Mouse (Mus musculus): ENCODE results near the gene Ndufs7. TPM values are rescaled to one million over a fixed set of nuclear protein-coding genes. Genes with fewer than 3 reads are reported as not detected.

Gene Ndufs7
- polyA plus RNA-seq, 1 experiment from 2014 or later: 265 TPM

DNA sequence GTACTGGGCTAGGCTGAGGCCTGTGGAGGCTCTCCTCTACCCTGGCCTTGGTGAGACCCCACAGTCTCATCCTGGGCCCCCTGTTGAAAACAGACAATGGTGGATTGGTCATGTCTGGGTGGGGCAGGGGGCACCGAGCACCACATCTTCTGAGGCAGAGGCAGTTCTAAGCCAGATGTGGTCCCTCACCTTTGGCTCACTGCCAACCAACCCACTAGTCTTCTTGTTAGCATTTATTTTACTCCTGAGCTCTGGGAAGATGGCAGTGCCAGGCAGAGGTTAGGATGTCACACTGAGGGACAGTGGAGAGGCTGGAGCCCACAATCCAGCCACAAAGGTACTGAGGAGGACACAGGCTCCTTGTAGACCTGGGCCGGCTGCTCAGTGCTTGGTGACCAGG is 9.0 kb downstream of the Ndufs7 start:
- Histone ChIP-seq H3K4me3 (replicated peaks) (no peak overlapping the region), H3K4me1 (replicated peaks) (peaks cover 46% of the 10 kb centered on the region), H3K9ac (replicated peaks) (no peak overlapping the region), H3K27ac (no peak overlapping the region), H3K27me3 (no peaks in the 10 kb centered on the region), H3K36me3 (peaks cover 61% of the 10 kb centered on the region), H3K4me2 (replicated peaks) (no peak overlapping the region), H3K9me3 (no peaks in the 10 kb centered on the region)
- WGBS: 94% methylated on average over 2 of the region's 2 CpGs
- no peak for ATAC-seq

DNA sequence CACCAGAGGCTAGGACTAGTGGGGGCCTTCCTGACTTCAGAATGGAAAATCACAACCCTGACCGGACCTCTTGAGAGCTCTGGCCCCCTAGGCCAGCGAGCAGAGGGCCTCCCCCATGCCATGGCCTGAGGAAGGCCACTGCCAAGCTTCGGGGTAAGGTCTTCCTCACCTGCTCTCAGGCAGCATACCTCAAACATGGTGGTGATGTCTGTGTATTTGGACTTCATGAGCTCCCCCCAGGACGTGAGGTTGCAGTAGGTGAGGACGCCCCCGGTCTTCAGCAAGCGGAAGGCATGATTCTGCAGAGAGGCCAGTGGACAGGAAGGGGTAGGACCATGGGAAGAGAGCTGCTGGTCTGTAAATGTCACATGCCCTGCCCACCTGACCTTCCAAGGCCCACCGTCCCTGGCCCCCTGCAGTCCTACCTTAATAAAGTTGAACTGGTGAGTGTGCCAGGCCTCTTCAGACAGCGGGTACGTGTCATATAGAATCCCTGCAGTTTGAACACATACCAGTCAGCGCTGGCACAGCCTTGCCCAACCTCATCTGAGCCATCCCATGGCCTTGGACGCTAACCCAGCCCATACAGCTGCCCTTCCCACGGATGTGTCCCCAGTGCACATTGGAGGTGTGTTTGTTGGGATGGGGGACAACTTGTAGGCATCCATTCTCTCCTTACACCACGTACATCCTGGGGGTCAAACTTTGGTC is 10.0 kb downstream of the Ndufs7 start:
- Histone ChIP-seq H3K9ac (replicated peaks) (no peak overlapping the region), H3K4me2 (replicated peaks) (0 out of 2 replicates have a peak overlapping the region, but pooled peaks have one; percentile 68), H3K27ac (no peak overlapping the region), H3K9me3 (no peaks in the 10 kb centered on the region), H3K27me3 (no peaks in the 10 kb centered on the region), H3K4me1 (replicated peaks) (peaks cover 46% of the 10 kb centered on the region), H3K36me3 (peaks cover 53% of the 10 kb centered on the region), H3K4me3 (replicated peaks) (no peak overlapping the region)
- WGBS: 89% methylated on average over 14 of the region's 14 CpGs
- ATAC-seq: no peak

DNA sequence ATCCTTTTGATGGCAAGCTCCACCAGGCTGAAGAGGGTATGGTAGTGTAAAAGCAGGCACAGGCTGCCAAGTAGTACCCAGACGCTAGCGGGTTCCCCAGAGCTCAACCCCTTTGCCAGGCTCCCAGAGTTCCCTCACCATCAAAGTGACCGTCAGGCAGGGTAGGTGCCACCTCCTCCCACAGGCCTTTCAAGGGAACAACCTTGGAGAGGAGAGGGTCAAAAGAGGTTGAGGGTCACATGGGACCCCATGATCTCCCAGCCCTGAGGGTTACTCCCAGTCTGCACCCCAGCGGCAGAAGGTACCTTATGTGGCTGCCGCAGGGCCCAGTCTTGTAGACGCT is 10.5 kb downstream of the Ndufs7 start:
- 0 out of 2 replicates have a peak overlapping the region, but pooled peaks have one; percentile 85 for H3K27ac ChIP-seq
- H3K4me1 ChIP-seq (replicated peaks): peaks cover 49% of the 10 kb centered on the region
- H3K36me3 ChIP-seq: peaks cover 47% of the 10 kb centered on the region
- peak overlapping the region; percentile 68 for H3K4me2 ChIP-seq (replicated peaks)
- H3K27me3 ChIP-seq: no peaks in the 10 kb centered on the region
- no peak for ATAC-seq
- H3K4me3 ChIP-seq (replicated peaks): peak overlapping the region; percentile 9; the same call in 1 of the 2 replicates
- 75% methylated on average over 6 of the region's 6 CpGs for WGBS
- H3K9ac ChIP-seq (replicated peaks): peak overlapping the region; percentile 66
- no peaks in the 10 kb centered on the region for H3K9me3 ChIP-seq

DNA sequence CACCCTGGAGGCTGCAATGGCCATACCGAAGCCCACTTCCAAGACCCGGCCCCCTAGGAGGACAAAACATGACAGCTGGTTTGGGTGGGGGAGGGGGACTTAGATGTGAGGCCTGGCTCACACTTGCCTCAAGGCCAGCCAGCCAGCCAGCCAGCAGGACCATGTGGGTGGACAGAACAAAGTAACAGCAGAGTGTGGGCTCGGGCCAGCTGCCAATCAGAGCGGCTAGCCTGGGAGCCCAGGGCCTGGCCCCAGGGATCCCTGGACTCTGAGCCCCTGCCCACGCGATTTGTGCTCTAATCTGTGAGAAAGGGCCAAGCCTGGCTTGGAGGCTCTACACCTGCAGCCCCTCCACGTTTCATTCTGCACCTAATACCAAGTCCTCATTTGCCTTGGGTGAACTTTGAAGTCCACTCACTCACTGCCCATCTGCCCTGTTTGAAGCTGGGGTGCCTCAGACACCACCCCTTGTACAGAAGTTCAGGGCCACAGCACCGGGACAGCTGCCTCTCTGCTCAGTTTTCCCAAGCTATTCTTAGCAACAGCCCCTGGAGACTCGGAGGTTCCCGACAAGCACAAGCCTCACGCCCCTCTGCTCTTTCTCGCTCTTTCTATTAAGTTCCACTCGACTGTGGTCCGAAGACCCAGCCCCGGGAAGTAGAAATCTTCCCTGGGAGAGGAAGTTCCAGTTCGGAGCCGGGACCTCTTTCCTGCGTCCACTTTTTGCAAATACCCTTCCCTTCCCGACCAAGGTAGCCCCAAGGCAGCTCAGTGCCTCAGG is 11.1 kb downstream of the Ndufs7 start:
- Histone ChIP-seq H3K9ac (replicated peaks) (peak overlapping the region; percentile 66), H3K36me3 (peaks cover 41% of the 10 kb centered on the region), H3K27ac (peak overlapping the region; percentile 85), H3K4me2 (replicated peaks) (peak overlapping the region; percentile 68), H3K4me1 (replicated peaks) (peaks cover 49% of the 10 kb centered on the region), H3K27me3 (no peaks in the 10 kb centered on the region), H3K4me3 (replicated peaks) (peak overlapping the region; percentile 41), H3K9me3 (no peaks in the 10 kb centered on the region)
- WGBS: 6% methylated on average over 19 of the region's 19 CpGs
- no peak for ATAC-seq

DNA sequence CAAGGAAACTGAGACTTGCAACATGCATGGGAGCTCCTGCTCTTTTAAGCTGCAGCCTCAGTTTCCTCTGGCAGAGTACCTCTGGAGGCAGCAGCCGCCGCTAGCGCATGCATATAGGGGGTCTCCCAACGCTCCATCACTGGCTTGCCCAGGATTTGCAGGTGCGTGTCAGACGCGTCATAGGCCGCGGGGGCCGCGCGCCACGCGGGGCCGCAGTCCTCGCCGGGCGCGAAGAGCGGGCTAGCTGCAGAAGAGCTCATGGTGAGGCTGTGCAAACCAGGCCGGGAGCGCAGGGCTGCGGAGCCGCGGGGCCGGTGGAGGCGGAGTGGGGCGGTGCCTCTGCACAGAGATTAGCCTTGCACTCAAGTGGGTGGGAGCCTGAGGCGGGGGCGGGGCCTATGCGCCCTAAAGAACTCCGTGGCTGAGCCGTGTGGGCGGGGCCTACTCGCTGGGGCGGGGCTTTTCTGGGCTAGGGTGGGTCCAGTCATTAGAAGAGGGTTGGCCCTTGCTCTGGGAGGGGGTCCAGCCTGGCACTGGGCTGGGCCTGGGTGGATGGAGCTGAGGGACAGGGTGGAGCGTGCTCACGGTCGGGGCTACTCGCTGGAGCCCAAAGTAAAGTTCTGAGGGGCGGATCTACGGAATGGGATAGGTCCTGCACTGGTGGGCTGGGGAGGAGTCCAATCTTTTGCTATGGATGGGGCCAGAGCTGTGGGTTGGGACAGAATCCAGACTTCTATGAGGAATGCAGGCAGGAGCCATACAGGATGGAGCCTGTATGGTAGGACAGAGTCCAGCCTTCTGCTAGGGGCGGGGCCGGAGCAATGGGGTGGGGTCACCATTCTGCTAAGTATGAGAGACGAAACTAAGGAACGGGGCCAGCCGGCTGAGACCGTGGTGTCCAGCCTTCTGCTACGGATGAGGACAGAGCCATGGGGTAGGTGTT is 12.0 kb downstream of the Ndufs7 start, which contains the start of the genes Gamt and Dazap1:
Gamt (minus strand) TSS at position 371 of the 943 bp plus-strand sequence.
Dazap1 (plus strand) TSS at position 845 of the 943 bp plus-strand sequence.
- H3K4me2 ChIP-seq (replicated peaks): peak within 1 kb of the TSS; percentile 68
- no peaks in the 10 kb centered on the region for H3K9me3 ChIP-seq
- peak; percentile 80 for ATAC-seq
- H3K4me3 ChIP-seq (replicated peaks): peak within 1 kb of the TSS; percentile 41
- WGBS: under 1% methylated on average over 48 of the region's 49 CpGs
- H3K27me3 ChIP-seq: no peaks in the 10 kb centered on the region
- H3K9ac ChIP-seq (replicated peaks): peak within 1 kb of the TSS; percentile 66
- peak within 1 kb of the TSS; percentile 85 for H3K27ac ChIP-seq
- H3K4me1 ChIP-seq (replicated peaks): peaks cover 52% of the 10 kb centered on the region
- H3K36me3 ChIP-seq: peaks cover 33% of the 10 kb centered on the region

DNA sequence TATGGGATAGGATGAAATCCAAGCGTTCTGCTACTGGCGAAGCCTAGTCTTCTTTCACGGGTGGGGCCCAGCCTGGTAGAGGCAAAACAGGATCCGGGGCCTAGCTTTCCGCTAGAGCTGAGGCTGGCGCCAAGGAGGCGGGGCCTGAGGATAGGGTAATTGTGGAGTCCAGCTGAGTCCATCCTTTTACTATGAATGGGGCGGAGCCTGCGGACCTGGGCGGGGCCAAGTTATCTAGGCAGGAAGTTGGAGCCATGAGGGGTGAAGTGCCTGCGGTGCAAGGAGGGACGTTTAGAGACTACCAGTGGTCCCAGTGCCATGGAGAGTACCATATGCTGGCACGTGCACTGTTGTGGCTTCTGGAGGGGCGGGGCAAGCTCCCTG is 12.7 kb downstream of the Ndufs7 start:
- peaks cover 26% of the 10 kb centered on the region for H3K36me3 ChIP-seq
- no peaks in the 10 kb centered on the region for H3K27me3 ChIP-seq
- peak; percentile 28 for ATAC-seq
- H3K9ac ChIP-seq (replicated peaks): peak overlapping the region; percentile 66
- peak overlapping the region; percentile 68 for H3K4me2 ChIP-seq (replicated peaks)
- peak overlapping the region; percentile 85 for H3K27ac ChIP-seq
- H3K9me3 ChIP-seq: no peaks in the 10 kb centered on the region
- H3K4me1 ChIP-seq (replicated peaks): peaks cover 52% of the 10 kb centered on the region
- 0% methylated on average over 14 of the region's 14 CpGs for WGBS
- H3K4me3 ChIP-seq (replicated peaks): peak overlapping the region; percentile 41

DNA sequence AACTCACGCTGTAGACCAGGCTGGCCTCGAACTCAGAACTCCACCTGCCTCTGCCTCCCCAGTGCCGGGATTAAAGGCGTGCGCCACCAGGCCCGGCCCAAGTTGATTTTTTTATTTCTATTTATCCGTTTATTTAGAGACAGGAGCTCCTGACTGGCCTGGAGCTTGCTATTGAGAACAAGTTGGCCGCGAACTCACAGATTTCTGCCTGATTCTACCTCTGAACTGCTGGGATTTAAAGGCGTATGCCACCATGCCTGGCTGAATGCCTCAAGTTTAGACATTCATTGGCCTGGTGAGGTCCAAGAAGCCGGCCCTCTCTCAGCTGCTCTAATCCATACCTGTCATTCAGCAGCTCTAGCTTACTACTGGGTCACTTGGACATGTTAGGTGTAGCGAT is 13.2 kb downstream of the Ndufs7 start:
- Histone ChIP-seq H3K4me3 (replicated peaks) (no peak overlapping the region; the same call in 1 of the 2 replicates), H3K9me3 (no peaks in the 10 kb centered on the region), H3K9ac (replicated peaks) (no peak overlapping the region), H3K27me3 (no peaks in the 10 kb centered on the region), H3K36me3 (peaks cover 22% of the 10 kb centered on the region), H3K4me1 (replicated peaks) (peaks cover 57% of the 10 kb centered on the region), H3K4me2 (replicated peaks) (no peak overlapping the region), H3K27ac (no peak overlapping the region)
- 70% methylated on average over 12 of the region's 12 CpGs for WGBS
- no peak for ATAC-seq

DNA sequence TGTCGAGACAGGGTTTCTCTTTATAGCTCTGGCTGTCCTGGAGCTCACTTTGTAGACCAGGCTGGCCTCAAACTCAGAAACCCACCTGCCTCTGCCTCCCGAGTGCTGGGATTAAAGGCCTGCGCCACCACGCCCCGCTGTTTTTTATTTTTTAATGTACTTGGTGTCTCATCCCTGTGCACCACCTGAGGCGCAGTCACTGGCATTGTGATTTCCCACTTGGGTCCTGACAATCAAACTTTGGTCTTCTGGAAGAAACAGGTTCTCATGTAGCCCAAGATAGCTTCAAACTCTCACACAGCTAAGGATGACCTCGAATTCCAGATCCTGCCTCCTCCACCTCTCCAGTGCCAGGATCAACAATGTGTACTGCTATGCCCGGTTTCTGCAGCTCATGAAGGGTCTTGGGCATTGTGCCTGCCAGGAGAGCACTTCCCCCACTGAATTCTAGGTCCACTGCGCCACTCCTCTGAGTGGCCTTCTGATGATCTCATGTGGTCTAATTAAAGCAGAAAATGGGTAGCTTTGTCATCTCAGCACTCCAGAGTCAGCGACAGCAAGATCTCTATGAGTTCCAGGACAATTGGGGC is 13.9 kb downstream of the Ndufs7 start:
- H3K4me1 ChIP-seq (replicated peaks): peaks cover 64% of the 10 kb centered on the region
- no peaks in the 10 kb centered on the region for H3K27me3 ChIP-seq
- no peak overlapping the region for H3K27ac ChIP-seq
- no peaks in the 10 kb centered on the region for H3K9me3 ChIP-seq
- no peak overlapping the region for H3K9ac ChIP-seq (replicated peaks)
- WGBS: 92% methylated on average over 10 of the region's 10 CpGs
- no peak overlapping the region for H3K4me2 ChIP-seq (replicated peaks)
- H3K4me3 ChIP-seq (replicated peaks): no peak overlapping the region
- H3K36me3 ChIP-seq: peaks cover 24% of the 10 kb centered on the region
- ATAC-seq: no peak

DNA sequence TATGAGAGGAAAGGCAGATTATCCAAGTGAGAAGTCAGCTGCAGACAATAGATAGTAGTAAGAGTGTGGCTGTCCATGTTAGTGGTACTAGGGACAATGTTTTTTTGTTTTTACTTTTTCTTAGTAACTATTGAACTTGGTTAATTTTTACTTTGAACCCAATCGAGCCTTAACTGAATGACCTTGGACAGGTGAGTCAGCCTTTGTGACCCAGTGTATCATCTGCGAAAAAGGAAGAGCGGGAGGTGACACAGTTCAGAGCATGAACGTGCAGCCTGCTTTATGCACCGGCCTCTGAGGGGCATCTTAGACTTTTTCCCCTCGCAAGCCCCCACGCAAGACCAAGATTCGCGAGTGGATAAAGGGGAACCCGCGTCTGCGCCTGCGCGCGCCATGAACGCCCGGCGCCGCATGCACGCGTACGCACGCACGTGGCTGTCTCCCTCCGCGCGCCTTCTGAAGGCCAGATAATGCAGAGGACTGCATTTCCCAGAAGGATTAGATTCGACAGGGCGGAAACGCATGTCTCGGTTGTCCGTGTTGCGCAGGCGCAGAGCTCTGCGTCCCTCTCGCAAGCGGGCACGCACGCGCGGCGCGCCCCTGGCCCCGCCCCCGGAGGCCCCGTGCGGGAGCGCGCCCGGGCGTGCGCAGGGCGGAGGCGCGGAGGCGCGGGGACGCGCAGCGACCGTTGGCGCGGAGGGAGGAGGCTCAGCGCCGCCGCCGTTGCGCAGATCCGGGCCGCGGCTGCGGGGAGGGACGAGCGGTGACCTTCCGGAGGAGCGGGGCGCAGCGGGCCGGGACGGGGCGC is 15.6 kb downstream of the Ndufs7 start:
- H3K36me3 ChIP-seq: peaks cover 13% of the 10 kb centered on the region; the same call in 1 of the 2 replicates
- H3K27ac ChIP-seq: peak overlapping the region; percentile 67
- peaks cover 70% of the 10 kb centered on the region for H3K4me1 ChIP-seq (replicated peaks)
- peak overlapping the region; percentile 85 for H3K4me2 ChIP-seq (replicated peaks)
- H3K4me3 ChIP-seq (replicated peaks): peak overlapping the region; percentile 92
- peak; percentile 75 for ATAC-seq
- peak overlapping the region; percentile 98 for H3K9ac ChIP-seq (replicated peaks)
- no peaks in the 10 kb centered on the region for H3K9me3 ChIP-seq
- 2% methylated on average over 79 of the region's 81 CpGs for WGBS
- no peaks in the 10 kb centered on the region for H3K27me3 ChIP-seq

DNA sequence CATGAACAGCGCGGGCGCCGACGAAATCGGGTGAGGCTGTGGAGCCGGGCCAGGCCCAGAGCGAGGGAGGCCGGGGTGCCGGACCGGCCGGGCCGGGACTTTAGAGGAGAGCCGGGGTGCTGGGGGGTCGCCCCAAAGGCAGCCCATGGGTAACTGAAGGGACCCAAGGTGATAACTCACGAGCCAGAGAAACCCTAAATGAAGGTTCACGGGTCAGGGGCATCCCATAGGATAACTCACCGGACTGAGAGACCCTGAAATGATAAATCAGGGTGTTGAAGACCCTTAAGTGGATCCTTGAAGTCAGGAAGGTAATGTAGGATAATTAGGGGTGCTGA is 16.2 kb downstream of the Ndufs7 start:
- Histone ChIP-seq H3K36me3 (peaks cover 13% of the 10 kb centered on the region; the same call in 1 of the 2 replicates), H3K4me3 (replicated peaks) (peak overlapping the region; percentile 92), H3K27ac (peak overlapping the region; percentile 67), H3K9ac (replicated peaks) (peak overlapping the region; percentile 98), H3K4me2 (replicated peaks) (peak overlapping the region; percentile 85), H3K9me3 (no peaks in the 10 kb centered on the region), H3K4me1 (replicated peaks) (peaks cover 69% of the 10 kb centered on the region), H3K27me3 (no peaks in the 10 kb centered on the region)
- under 1% methylated on average over 18 of the region's 18 CpGs for WGBS
- no peak for ATAC-seq

Data from midbrain, embryonic 13.5 days (tissue).